Mouse (Mus musculus) heart, postnatal 0 days (tissue): ENCODE data around the gene Olfr172. TPM values are rescaled to one million over a fixed set of nuclear protein-coding genes. Genes with fewer than 3 reads are reported as not detected.

ENCODE experiments used
- ATAC-seq: fragments of 200-750 bp; cut with Nextera tagmentation; 2 replicates; pipeline ENCODE4 v1.8.0; 2017; ENCODE audit warnings: low read depth, moderate number of reproducible peaks, moderate library complexity; ENCODE audit not compliant: insufficient read depth
- DNase-seq: peaks from one replicate; pipeline ENCODE4 v3.0.0-alpha.2; 2016; ENCODE audit warnings: low spot score
- H3K27ac ChIP-seq: fragments of 300-500 bp; sonication (generic); 2 replicates; pipeline ENCODE4 v1.5.1; 2014; ENCODE audit warnings: low read depth, mild to moderate bottlenecking
- H3K27me3 ChIP-seq: fragments of 300-500 bp; sonication (generic); 2 replicates; pipeline ENCODE4 v1.6.1; 2014; ENCODE audit warnings: low read length, mixed read lengths; ENCODE audit not compliant: control insufficient read depth, insufficient read depth
- H3K36me3 ChIP-seq: fragments of 300-500 bp; sonication (generic); replicated peaks from 2 replicates; pipeline ENCODE4 v1.6.1; 2014; ENCODE audit warnings: low read length, mixed read lengths; ENCODE audit not compliant: control insufficient read depth, insufficient read depth
- H3K4me1 ChIP-seq: fragments of 300-500 bp; sonication (generic); 2 replicates; pipeline ENCODE4 v1.6.1; 2014; ENCODE audit warnings: antibody characterized with exemption; ENCODE audit not compliant: control insufficient read depth, insufficient read depth
- H3K4me2 ChIP-seq: fragments of 300-500 bp; sonication (generic); 2 replicates; pipeline ENCODE4 v1.6.1; 2014; ENCODE audit warnings: low read depth, mild to moderate bottlenecking, low read length, moderate library complexity
- H3K4me3 ChIP-seq: fragments of 300-500 bp; sonication (generic); 2 replicates; pipeline ENCODE4 v1.5.1; 2014; ENCODE audit warnings: low read depth, low read length
- H3K9ac ChIP-seq: fragments of 300-500 bp; sonication (generic); replicated peaks from 2 replicates; pipeline ENCODE4 v1.6.1; 2014; ENCODE audit warnings: low read depth, low read length, mixed read lengths
- H3K9me3 ChIP-seq: fragments of 300-500 bp; sonication (generic); replicated peaks from 2 replicates; pipeline ENCODE4 v1.6.1; 2016; ENCODE audit warnings: low read length; ENCODE audit not compliant: control insufficient read depth
- CTCF ChIP-seq: IDR thresholded peaks from 2 replicates; pipeline ENCODE4 v1.5.1; 2016; ENCODE audit warnings: antibody characterized with exemption, control low read depth, low read depth
- EP300 ChIP-seq: IDR thresholded peaks from 2 replicates; pipeline ENCODE4 v1.6.1; 2016; ENCODE audit warnings: antibody characterized with exemption, low read depth
- WGBS: fragments of 180-500 bp; shearing (Covaris S2); extraction: QIAGEN DNeasy Blood & Tissue Kit; methylation state at CpG from one replicate; pipeline ENCODE4 v1.1.7; 2014; 5-methylcytosine and 5-hydroxymethylcytosine counted together
- polyA plus RNA-seq: library from polyadenylated mRNA; unstranded; fragments of >200 nt; fragmentation: Nextera tagmentation; extraction: Ambion mirVana; gene quantifications from 2 replicates; pipeline ENCODE4 v1.2.1, GENCODE M21; 2015
- total RNA-seq: library from RNA; depleted of rRNA; stranded (reverse); fragments of >200 nt; gene quantifications from 2 replicates; pipeline ENCODE4 v1.2.3, GENCODE M21; 2014; ENCODE audit warnings: low replicate concordance

Gene Olfr172
- total and polyA plus RNA-seq, 2 experiments from 2014 or later = not detected

GRCm38 (mm10) chr16:58738800-58739199, 24.2 kb downstream of the Olfr172 start:
- peaks cover 15% of the 10 kb centered on the region for H3K36me3 ChIP-seq
- H3K4me2 ChIP-seq = no peak overlapping the region
- no peak overlapping the region for H3K27ac ChIP-seq
- no peaks in the 10 kb centered on the region for H3K4me1 ChIP-seq
- H3K9ac ChIP-seq = no peak overlapping the region
- no peak overlapping the region for H3K4me3 ChIP-seq
- no peaks in the 10 kb centered on the region for H3K9me3 ChIP-seq
- DNase-seq (no peak), ATAC-seq (no peak)
- 76% methylated on average over 1 of the region's 1 CpGs for WGBS
- H3K27me3 ChIP-seq = no peaks in the 10 kb centered on the region
- no peak for TF ChIP-seq CTCF

GRCm38 (mm10) chr16:58738205-58738604, 24.8 kb downstream of the Olfr172 start:
- no peaks in the 10 kb centered on the region for H3K4me1 ChIP-seq
- no peaks in the 10 kb centered on the region for H3K9me3 ChIP-seq
- H3K4me3 ChIP-seq = no peak overlapping the region
- ATAC-seq (no peak), DNase-seq (no peak)
- WGBS = 78% methylated on average over 4 of the region's 4 CpGs
- no peak overlapping the region for H3K4me2 ChIP-seq
- no peak overlapping the region for H3K27ac ChIP-seq
- H3K9ac ChIP-seq = no peak overlapping the region
- no peaks in the 10 kb centered on the region for H3K27me3 ChIP-seq
- TF ChIP-seq EP300 (no peak), CTCF (no peak)
- peaks cover 21% of the 10 kb centered on the region for H3K36me3 ChIP-seq

- peak; percentile 22 for DNase-seq
- TF ChIP-seq EP300 (no peak), CTCF (no peak)
- peak; percentile 67 for ATAC-seq
- Histone ChIP-seq H3K4me1 (peaks cover 4% of the 10 kb centered on the region; the same call in 1 of the 2 replicates), H3K9me3 (no peaks in the 10 kb centered on the region), H3K36me3 (peaks cover 37% of the 10 kb centered on the region), H3K27ac (peak overlapping the region; percentile 90), H3K4me2 (peak overlapping the region; percentile 75), H3K27me3 (no peaks in the 10 kb centered on the region), H3K4me3 (peak overlapping the region; percentile 94), H3K9ac (peak overlapping the region; percentile 85)
- under 1% methylated on average over 30 of the region's 31 CpGs for WGBS
These were observed 34.8 kb downstream of the Olfr172 start for GRCm38 (mm10) chr16:58728176-58728671.

- Histone ChIP-seq H3K4me3 (peak within 1 kb of the TSS; percentile 94), H3K27me3 (no peaks in the 10 kb centered on the region), H3K4me2 (peak within 1 kb of the TSS; percentile 75), H3K27ac (peak within 1 kb of the TSS; percentile 90), H3K36me3 (peaks cover 31% of the 10 kb centered on the region), H3K9ac (peak within 1 kb of the TSS; percentile 85), H3K4me1 (peaks cover 4% of the 10 kb centered on the region; the same call in 1 of the 2 replicates), H3K9me3 (no peaks in the 10 kb centered on the region)
- peak; percentile 98 for DNase-seq
- no peak for TF ChIP-seq EP300
- no peak for TF ChIP-seq CTCF
- peak; percentile 100 for ATAC-seq
- 3% methylated on average over 25 of the region's 35 CpGs for WGBS
These were observed 35.4 kb downstream of the Olfr172 start, which contains the start of gene Cldnd1 for GRCm38 (mm10) chr16:58727477-58728131. Gene Cldnd1 (plus strand): TSS chr16:58727910.

DNA sequence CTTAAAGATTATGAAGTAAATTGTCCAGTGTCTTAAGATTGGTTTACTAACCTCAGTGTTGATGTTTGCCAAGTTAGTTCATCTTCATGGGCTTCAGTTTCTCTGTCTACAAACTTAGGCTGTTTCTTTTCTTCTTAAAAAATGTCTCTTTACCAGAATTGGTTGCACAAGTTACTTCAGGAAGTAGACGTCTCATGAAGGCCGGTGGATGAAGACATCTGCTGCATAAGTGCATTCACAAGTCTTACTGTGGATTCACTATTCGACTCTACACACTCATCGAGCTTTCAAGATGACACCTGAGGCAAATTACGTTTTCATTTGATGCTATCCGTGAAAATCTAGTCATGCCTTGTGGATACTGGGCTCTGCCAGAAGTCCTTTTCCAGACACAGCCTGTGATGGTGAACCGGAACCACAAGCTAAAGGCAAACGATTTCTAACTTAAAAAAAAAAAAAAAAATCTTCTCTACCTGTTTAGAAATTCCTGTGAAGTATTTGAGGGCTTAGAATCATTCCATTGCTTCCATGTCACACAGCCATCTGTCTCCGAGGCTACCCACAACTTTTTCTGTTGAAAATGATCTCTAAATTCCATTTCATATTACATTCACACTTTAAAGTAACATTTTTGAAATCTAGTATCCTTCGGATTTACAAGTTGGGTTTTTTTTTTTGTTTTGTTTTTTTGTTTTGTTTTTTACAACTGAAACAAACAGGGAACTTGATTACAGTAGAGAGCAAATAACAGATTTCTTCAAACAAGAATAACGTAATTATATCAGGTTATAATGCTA, 36.1 kb downstream of the Olfr172 start:
- Histone ChIP-seq H3K4me1 (peaks cover 4% of the 10 kb centered on the region; the same call in 1 of the 2 replicates), H3K27ac (no peak overlapping the region), H3K27me3 (no peaks in the 10 kb centered on the region), H3K36me3 (peaks cover 24% of the 10 kb centered on the region), H3K4me2 (peak overlapping the region; percentile 75), H3K9me3 (no peaks in the 10 kb centered on the region), H3K4me3 (peak overlapping the region; percentile 94), H3K9ac (no peak overlapping the region)
- ATAC-seq (no peak), DNase-seq (no peak)
- WGBS = 78% methylated on average over 11 of the region's 11 CpGs
- TF ChIP-seq EP300 (no peak), CTCF (no peak)
